In the genomic region with DNA sequence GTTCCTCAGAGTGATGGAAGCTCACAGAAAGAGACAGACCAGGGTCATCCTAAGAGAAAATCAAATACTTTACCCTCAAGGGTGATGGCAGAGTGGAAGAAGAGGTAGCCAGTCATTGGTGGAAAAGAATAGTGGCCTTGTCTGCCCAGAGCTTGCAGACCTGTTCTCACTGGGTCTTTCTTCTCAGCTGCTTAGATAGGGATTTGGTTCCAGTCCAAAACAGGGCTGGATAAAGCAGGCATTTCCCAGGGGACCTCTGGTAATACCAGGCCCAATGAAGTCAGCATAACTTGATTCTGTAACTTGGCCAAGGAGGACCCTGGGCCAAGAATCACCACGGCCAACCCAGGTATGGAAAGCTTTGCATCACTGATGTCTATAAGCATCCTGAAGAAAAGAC, we compare ENCODE assay signal across 12 mouse cellular contexts.
DNase-seq lines count a peak whose midpoint lies in the region; ATAC-seq and TF ChIP-seq lines count a peak whose summit lies in the region.
"Had no signal": no experiment of that assay in that cellular context is flagged by ENCODE, and none has a peak within 500 bp of the region (broad histone marks: within the 10 kb centered on the region; RNA-seq: fewer than 3 reads in every experiment).

No protein-coding gene starts in this region.

- peak; percentile 36; the same call in 1 of the 2 replicates for ATAC-seq in forebrain, postnatal 0 days
- no peak for ATAC-seq in forebrain, embryonic 12.5 days (ENCODE audit: low FRiP score)
- no peak for ATAC-seq in kidney, embryonic 16.5 days (ENCODE audit: low FRiP score, low TSS enrichment)
- ATAC-seq: intestine, postnatal 0 days had no signal

- H3K9me3 ChIP-seq in forebrain, postnatal 0 days (ENCODE audit: low read length): no peaks in the 10 kb centered on the region
- no peaks in the 10 kb centered on the region for H3K9me3 ChIP-seq in forebrain, embryonic 12.5 days
- H3K9me3 ChIP-seq in kidney, embryonic 16.5 days (ENCODE audit: low read length): no peaks in the 10 kb centered on the region
- H3K9me3 ChIP-seq: limb, embryonic 12.5 days had no signal

- WGBS in forebrain, postnatal 0 days: 50% methylated on average over 1 of the region's 1 CpGs
- WGBS in forebrain, embryonic 12.5 days: 84% methylated on average over 1 of the region's 1 CpGs
- WGBS in kidney, embryonic 16.5 days: 87% methylated on average over 1 of the region's 1 CpGs

- no peaks in the 10 kb centered on the region for H3K36me3 ChIP-seq in forebrain, postnatal 0 days (ENCODE audit: insufficient read depth)
- H3K36me3 ChIP-seq in forebrain, embryonic 12.5 days (replicated peaks): no peaks in the 10 kb centered on the region
- no peaks in the 10 kb centered on the region for H3K36me3 ChIP-seq in kidney, embryonic 16.5 days (ENCODE audit: insufficient read depth, low read length)
- H3K36me3 ChIP-seq: limb, embryonic 12.5 days had no signal

- H3K27me3 ChIP-seq in forebrain, postnatal 0 days (ENCODE audit: insufficient read depth, low read length): no peaks in the 10 kb centered on the region
- H3K27me3 ChIP-seq in forebrain, embryonic 12.5 days: no peaks in the 10 kb centered on the region
- H3K27me3 ChIP-seq in kidney, embryonic 16.5 days (ENCODE audit: insufficient read depth, low read length): no peaks in the 10 kb centered on the region
- H3K27me3 ChIP-seq: limb, embryonic 12.5 days had no signal

- DNase-seq in forebrain, postnatal 0 days: no peak
- peak; percentile 6 for DNase-seq in kidney, postnatal 14 days
- DNase-seq in 3T3-L1 (ENCODE audit: low read depth, low spot score): peak; percentile 34
- DNase-seq in heart, adult 9 months (ENCODE audit: low spot score in 2 of 2): peak; percentile 17 to 27
- DNase-seq in natural killer cell, adult 2 months (ENCODE audit: low spot score in 2 of 2): no peak
- DNase-seq: layer of hippocampus, adult 9-11 months; spleen, adult 18-20 months; thymus, adult 2 months had no signal

- H3K27ac ChIP-seq in forebrain, postnatal 0 days (ENCODE audit: low read depth, low read length): no peak overlapping the region
- H3K27ac ChIP-seq in forebrain, embryonic 12.5 days: no peak overlapping the region
- no peak overlapping the region for H3K27ac ChIP-seq in kidney, embryonic 16.5 days (ENCODE audit: low read length)
- H3K27ac ChIP-seq: limb, embryonic 12.5 days had no signal

- H3K4me2 ChIP-seq in forebrain, postnatal 0 days (ENCODE audit: low read depth): no peak overlapping the region
- H3K4me2 ChIP-seq in forebrain, embryonic 12.5 days: no peak overlapping the region
- H3K4me2 ChIP-seq in kidney, embryonic 16.5 days (replicated peaks; ENCODE audit: low read depth, low read length): no peak overlapping the region
- H3K4me2 ChIP-seq: limb, embryonic 12.5 days had no signal

- no peaks in the 10 kb centered on the region for H3K4me1 ChIP-seq in forebrain, postnatal 0 days (ENCODE audit: insufficient read depth)
- H3K4me1 ChIP-seq in forebrain, embryonic 12.5 days: no peaks in the 10 kb centered on the region
- H3K4me1 ChIP-seq in kidney, embryonic 16.5 days (ENCODE audit: insufficient read depth, low read length): peaks cover 7% of the 10 kb centered on the region; the same call in 1 of the 2 replicates
- H3K4me1 ChIP-seq: limb, embryonic 12.5 days had no signal

- no peak overlapping the region for H3K9ac ChIP-seq in forebrain, postnatal 0 days
- no peak overlapping the region for H3K9ac ChIP-seq in forebrain, embryonic 12.5 days
- no peak overlapping the region for H3K9ac ChIP-seq in kidney, embryonic 16.5 days (replicated peaks; ENCODE audit: low read length)
- H3K9ac ChIP-seq: limb, embryonic 12.5 days had no signal

- TF ChIP-seq CTCF in forebrain, postnatal 0 days (IDR thresholded peaks at IDR 0.05; ENCODE audit: low read depth): no peak

- no peak overlapping the region for H3K4me3 ChIP-seq in forebrain, postnatal 0 days (ENCODE audit: low read depth, low read length)
- no peak overlapping the region for H3K4me3 ChIP-seq in forebrain, embryonic 12.5 days (replicated peaks)
- H3K4me3 ChIP-seq in kidney, embryonic 16.5 days (ENCODE audit: low read length): no peak overlapping the region
- H3K4me3 ChIP-seq: limb, embryonic 12.5 days had no signal

Comparison
In these comparisons a context has a peak if more than half of its experiments do, and no peak if none do; other contexts are left out.
1. DNase-seq: peak in kidney, postnatal 14 days (single experiment), 3T3-L1 (single experiment) and heart, adult 9 months (2 of 2); none in forebrain, postnatal 0 days (single experiment) and natural killer cell, adult 2 months (0 of 2).